Mouse (Mus musculus): Measurements from ENCODE around the gene Rbm34.
"Not testable (repeated sequence)": the region's sequence is repeated elsewhere in the genome, so short reads cannot be mapped to it uniquely, and the experiment has no call there.

Rbm34 gene

DNA sequence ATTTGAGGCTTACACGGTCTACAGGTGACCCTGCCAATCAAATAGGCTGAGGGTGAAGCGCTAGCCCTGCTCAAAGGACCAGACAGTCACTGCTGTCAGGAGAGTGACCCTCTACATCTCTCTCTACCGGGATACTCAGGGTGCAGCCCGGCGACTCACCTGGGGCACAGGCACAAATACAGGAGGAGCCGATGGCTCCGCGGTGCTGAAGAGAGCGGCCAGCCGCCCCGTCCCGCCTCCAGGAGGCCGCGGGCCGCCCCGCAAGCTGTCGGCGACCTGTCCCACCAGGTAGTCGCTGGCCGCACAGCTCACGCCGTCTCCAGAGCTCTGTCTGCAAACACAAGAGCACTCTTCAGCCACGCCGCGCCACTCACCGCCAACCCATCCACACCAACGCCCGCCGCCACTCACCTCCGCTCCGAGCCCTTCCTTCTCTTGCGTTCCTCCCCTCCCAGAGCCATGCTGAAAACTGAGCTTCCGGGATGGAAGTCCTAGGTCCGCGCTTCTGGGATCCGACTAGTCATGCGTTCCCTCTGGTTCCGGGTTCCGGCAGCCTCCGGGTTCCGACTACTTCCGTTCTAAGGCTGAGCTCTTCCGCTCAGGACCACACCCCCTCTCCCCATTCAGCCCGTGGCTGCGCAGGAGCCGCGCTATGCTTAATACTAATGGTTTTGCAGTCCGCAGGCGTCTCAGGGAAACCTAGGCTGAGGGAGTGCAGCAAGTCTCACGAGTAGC, at the start of gene Rbm34:
Rbm34 (minus strand) TSS at position 493 of the 735 bp plus-strand sequence.
- peak; percentile 83 to 94 for DNase-seq (ENCODE audit: low spot score in 2 of 2)

DNA sequence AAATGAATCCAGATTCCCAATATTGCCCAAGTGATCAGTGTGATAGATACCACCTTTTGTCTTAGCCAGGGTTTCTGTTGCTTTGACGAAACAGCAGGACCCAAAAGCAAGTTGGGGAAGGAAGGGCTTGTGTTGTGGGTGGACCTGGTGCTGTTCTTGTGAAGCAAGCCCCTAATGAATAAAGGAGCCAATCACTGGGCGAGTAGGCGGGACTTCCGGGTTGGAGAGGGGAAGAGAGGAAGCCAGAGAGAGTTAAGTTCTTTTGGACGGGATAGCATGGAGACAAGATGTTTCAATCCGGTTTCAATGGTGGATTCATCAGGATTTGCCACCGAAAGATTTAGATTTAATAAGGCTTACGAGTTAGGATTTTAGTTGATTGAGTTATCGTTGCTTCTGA, 40.8 kb upstream of the Rbm34 start:
- DNase-seq (ENCODE audit: low spot score in 2 of 2) = no peak

DNA sequence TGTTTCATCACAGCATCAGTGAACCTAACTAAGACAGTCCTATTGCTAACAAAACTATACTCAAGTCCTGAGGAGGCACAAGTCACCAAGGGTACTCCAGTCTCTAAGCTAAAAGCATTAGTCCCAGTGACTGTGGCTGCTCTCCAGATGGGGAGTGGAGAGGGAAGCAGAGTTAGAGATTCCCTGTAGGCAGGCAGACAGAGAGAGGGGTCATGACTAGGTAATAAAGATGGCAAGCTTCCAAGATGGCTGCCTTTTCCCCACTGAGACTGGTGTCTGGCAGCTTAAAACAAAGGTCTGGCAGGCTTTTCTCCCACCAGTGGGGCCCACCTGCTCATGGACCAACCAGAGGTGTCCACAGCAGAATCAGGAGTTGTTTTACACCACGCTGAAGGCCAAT, 23.6 kb upstream of the Rbm34 start:
- no peak for DNase-seq (ENCODE audit: low spot score in 2 of 2)

GRCm38 (mm10) chr8:126989363-126990153, 18.7 kb upstream of the Rbm34 start:
- DNase-seq (ENCODE audit: low spot score in 2 of 2) = no peak

GRCm38 (mm10) chr8:126988346-126989006, 17.6 kb upstream of the Rbm34 start:
- DNase-seq (ENCODE audit: low spot score in 2 of 2) = peak in 1 of 2 experiments; percentile 37

DNA sequence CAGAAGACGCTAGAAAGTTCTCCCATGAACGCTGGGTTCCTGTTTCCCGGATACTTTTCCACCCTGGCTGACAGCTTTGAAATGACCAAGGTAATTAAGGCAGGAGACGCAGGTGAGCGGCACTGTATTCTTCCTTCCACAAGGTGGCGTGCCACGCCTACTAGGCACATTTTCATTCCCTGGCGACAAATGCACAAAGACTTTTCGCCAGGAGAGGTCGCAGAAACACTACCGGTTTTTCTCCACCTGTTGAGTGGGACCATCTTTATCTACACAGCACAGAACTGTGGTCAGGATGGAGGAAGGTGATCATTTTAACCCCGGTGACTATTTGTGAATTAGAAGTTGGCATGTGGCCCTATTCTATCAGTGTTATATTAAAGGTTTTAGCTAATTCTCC, 15.6 kb upstream of the Rbm34 start:
- peak; percentile 71 to 87 for DNase-seq (ENCODE audit: low spot score in 2 of 2)

DNA sequence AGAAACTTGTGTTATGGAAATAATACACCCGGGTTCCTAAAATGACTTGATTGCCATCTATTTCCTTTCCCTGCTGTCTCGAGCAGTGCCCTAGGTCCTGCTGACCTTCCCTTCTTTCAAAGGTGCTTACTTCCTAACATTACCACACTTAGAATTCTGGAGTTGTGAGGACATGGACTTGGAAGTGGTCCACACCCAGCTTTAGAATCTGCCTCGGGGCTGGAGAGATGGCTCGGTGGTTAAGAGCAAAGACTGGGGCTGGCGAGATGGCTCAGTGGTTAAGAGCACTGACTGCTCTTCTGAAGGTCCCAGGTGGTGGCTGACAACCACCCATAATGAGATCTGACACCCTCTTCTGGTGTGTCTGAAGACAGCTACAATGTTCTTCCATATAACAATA, 9.2 kb upstream of the Rbm34 start:
- no peak for DNase-seq (ENCODE audit: low spot score in 2 of 2)

- no peak for DNase-seq (ENCODE audit: low spot score in 2 of 2)
Observed at GRCm38 (mm10) chr8:126979091-126979920, 8.4 kb upstream of the Rbm34 start.

GRCm38 (mm10) chr8:126978535-126978934, 7.7 kb upstream of the Rbm34 start:
- DNase-seq (ENCODE audit: low spot score in 2 of 2) = not testable (repeated sequence)

DNA sequence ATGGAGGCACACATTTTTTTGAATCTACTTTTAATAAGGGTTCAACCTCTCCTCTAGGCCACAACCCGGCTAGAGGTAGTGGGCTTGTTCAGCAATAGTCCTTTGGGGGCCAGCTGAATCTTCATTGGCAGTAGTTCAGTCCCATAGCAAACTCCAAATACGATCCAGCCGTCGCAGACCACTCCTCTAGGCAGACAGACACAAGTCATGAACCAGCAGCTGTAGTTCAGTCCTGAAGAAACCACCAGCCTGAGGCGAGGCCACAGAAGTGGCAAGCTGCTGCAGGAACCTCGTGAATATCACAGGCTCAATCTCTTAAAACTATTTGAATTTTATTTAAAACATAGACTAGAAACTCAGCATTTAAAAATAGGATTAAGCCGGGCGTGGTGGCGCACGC, 7.2 kb upstream of the Rbm34 start:
- DNase-seq (ENCODE audit: low spot score in 2 of 2) = no peak

GRCm38 (mm10) chr8:126976608-126977348, 5.9 kb upstream of the Rbm34 start:
- DNase-seq (ENCODE audit: low spot score in 2 of 2) = no peak

- no peak for DNase-seq (ENCODE audit: low spot score in 2 of 2)
Observed at GRCm38 (mm10) chr8:126975706-126976105, 4.8 kb upstream of the Rbm34 start.

DNA sequence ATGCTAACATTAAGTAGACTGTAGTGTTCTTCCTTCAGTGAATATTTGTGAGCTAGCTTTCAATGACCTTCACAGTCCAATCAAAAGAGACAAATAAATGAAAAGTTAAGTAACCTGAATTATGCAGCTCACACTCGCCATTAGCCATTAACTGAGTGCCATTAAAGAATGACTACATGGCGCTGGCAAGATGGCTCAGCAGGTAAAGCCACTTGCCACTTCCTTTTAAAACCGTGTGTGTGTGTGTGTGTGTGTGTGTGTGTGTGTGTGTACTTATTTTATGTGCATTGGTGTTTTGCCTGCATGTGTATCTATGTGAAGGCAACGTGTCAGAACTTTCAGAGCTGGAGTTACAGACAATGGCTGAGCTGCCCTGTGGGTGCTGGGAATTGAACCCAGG, 3.6 kb upstream of the Rbm34 start:
- DNase-seq (ENCODE audit: low spot score in 2 of 2) = no peak

GRCm38 (mm10) chr8:126973686-126974265, 2.9 kb upstream of the Rbm34 start:
- DNase-seq (ENCODE audit: low spot score in 2 of 2) = no peak

DNA sequence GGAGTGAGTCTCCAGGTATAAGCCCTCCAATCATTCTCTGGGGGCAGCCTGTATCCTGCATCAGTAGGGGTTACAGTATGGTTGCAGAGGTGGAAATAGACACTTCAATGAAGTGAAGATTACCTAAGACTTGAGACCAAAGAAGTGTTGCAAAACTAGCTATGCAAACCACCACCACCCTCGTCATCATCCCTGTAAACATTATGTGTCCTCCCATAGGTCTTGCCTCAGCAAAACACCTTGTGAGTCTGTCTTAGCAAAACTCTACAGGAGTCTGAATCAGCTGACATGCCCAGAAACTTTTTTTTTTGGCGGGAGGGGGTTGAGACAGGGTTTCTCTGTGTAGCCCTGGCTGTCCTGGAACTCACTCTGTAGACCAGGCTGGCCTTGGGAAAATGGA, 1.8 kb upstream of the Rbm34 start:
- no peak for DNase-seq (ENCODE audit: low spot score in 2 of 2)

- DNase-seq (ENCODE audit: low spot score in 2 of 2) = no peak
Observed at GRCm38 (mm10) chr8:126972102-126972501, 1.2 kb upstream of the Rbm34 start.

DNA sequence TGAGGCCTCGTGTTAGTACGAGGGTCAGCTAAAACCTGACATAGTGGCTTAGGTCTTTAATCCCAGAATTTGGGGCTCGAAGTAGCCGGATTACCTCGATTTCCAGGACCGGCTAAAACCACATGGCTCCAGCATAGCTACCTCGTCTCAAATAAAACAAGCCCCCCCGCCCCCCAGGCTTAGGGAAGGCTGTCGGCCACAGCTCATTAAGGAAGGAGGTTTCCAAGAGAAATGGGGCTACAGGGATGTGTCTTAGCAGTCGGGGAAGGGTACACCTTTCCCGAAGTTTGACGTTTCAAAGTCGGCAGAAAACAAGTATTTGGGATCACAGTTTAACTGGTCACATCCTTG, 418 bp upstream of the Rbm34 start:
- DNase-seq (ENCODE audit: low spot score in 2 of 2) = no peak

- DNase-seq (ENCODE audit: low spot score in 2 of 2) = no peak
Observed at GRCm38 (mm10) chr8:126969546-126969945, 1.3 kb downstream of the Rbm34 start.

DNA sequence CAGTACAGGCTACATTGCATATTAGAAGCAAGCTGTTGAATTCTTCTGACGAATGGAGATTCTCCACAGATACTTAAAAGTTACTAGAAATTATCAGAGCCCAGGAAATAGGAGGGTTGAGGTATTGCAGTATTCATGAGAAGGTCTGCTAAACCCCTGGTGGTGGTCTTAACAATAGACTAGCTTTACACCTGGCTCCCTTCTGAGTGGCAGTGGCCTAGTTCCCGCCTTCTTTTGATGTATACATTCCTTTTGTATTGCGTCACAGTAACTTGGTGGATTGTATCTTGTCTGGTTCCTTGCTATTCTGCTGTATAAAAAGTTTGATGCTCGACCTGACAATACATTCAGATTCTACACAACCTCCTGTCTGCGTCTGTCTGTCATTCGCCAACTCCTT, 2.8 kb downstream of the Rbm34 start:
- DNase-seq (ENCODE audit: low spot score in 2 of 2) = no peak

- DNase-seq (ENCODE audit: low spot score in 2 of 2) = no peak
Observed at GRCm38 (mm10) chr8:126965246-126965645, 5.6 kb downstream of the Rbm34 start.

DNA sequence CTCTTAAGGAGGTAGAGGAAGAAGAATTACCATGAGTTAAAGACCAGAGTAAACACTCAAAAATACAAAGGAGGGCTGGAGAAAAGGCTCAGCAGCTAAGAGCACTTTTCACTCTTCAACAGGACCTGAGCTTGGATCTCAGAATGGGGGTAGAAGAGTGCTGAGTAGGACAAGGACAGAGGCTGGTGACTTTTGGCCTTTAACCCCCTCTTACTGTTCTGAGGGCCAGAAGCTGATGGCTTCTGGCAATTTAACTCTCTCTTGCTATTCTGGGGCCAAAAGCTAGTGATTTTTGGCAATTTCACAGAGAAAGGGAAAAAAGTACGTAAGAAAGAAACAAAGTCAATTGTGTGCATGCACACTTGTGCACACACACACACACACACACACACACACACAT, 8.0 kb downstream of the Rbm34 start:
- no peak for DNase-seq (ENCODE audit: low spot score in 2 of 2)
